ENCODE assay signal across 8 mouse cellular contexts in genomic region chr2:7509463-7509862, GRCm38 (mm10). TPM values are rescaled to one million over a fixed set of nuclear protein-coding genes. Genes with fewer than 3 reads are reported as not detected.
DNase-seq lines count a peak whose midpoint lies in the region; ATAC-seq and TF ChIP-seq lines count a peak whose summit lies in the region.
"Not testable (repeated sequence)": the region's sequence is repeated elsewhere in the genome, so short reads cannot be mapped to it uniquely, and the experiment has no call there.

Celf2 (minus strand) TSS chr2:7509563.

- not testable (repeated sequence) for H3K27me3 ChIP-seq in hindbrain, embryonic 10.5 days (ENCODE audit: insufficient read depth, poor library complexity, severe bottlenecking); limb, embryonic 15.5 days; midbrain, embryonic 14.5 days (ENCODE audit: control insufficient read depth, insufficient read depth, low read length); thymus, adult 2 months (ENCODE audit: control insufficient read depth, insufficient read depth, low read length)

- H3K4me3 ChIP-seq in hindbrain, embryonic 10.5 days; layer of hippocampus, adult 2 months; limb, embryonic 15.5 days; midbrain, embryonic 14.5 days (replicated peaks; ENCODE audit: low read depth, low read length); thymus, adult 2 months (ENCODE audit: control insufficient read depth, insufficient read depth, low read length): not testable (repeated sequence)

- not testable (repeated sequence) for DNase-seq in adrenal gland, postnatal 10 days; gonadal fat pad, adult 2 months (ENCODE audit: low read depth); hindbrain, embryonic 10.5 days (ENCODE audit: low spot score); layer of hippocampus, adult 2 months (ENCODE audit: low spot score in 2 of 2); midbrain, embryonic 14.5 days; thymus, adult 2 months

- WGBS in hindbrain, embryonic 10.5 days = 88% methylated on average over 9 of the region's 9 CpGs
- WGBS in limb, embryonic 15.5 days = 91% methylated on average over 9 of the region's 9 CpGs
- 93% methylated on average over 9 of the region's 9 CpGs for WGBS in midbrain, embryonic 14.5 days
- WGBS in thymus, adult 2 months = 91% methylated on average over 9 of the region's 9 CpGs

- H3K9me3 ChIP-seq in hindbrain, embryonic 10.5 days; limb, embryonic 15.5 days; midbrain, embryonic 14.5 days (ENCODE audit: control insufficient read depth, low read length): not testable (repeated sequence)

- not testable (repeated sequence) for ATAC-seq in erythroblast, adult 5-6 weeks (replicated peaks; ENCODE audit: low FRiP score, poor library complexity, severe bottlenecking); limb, embryonic 15.5 days (ENCODE audit: insufficient number of reproducible peaks, low FRiP score, low TSS enrichment, low read depth); midbrain, embryonic 14.5 days (ENCODE audit: low FRiP score, low TSS enrichment)

- H3K9ac ChIP-seq in limb, embryonic 15.5 days; midbrain, embryonic 14.5 days (replicated peaks; ENCODE audit: low read length): not testable (repeated sequence)

- H3K27ac ChIP-seq in hindbrain, embryonic 10.5 days; layer of hippocampus, adult 2 months; limb, embryonic 15.5 days; midbrain, embryonic 14.5 days (replicated peaks; ENCODE audit: low read depth, low read length); thymus, adult 2 months (ENCODE audit: control insufficient read depth, insufficient read depth, low read length): not testable (repeated sequence)

- H3K4me2 ChIP-seq in limb, embryonic 15.5 days; midbrain, embryonic 14.5 days (ENCODE audit: low read length): not testable (repeated sequence)

- TF ChIP-seq CTCF in layer of hippocampus, adult 2 months (conservative IDR thresholded peaks at IDR 0.05); thymus, adult 2 months (IDR thresholded peaks at IDR 0.05; ENCODE audit: borderline replicate concordance, control insufficient read depth, extremely low read depth, insufficient read depth, low read length, poor library complexity): not testable (repeated sequence)

- H3K4me1 ChIP-seq in hindbrain, embryonic 10.5 days (replicated peaks); limb, embryonic 15.5 days; midbrain, embryonic 14.5 days (ENCODE audit: control insufficient read depth, insufficient read depth, low read length); thymus, adult 2 months (replicated peaks; ENCODE audit: control insufficient read depth, insufficient read depth, low read length): not testable (repeated sequence)

- TF ChIP-seq POLR2A in thymus, adult 2 months (IDR thresholded peaks at IDR 0.05; ENCODE audit: control insufficient read depth, extremely low read depth, insufficient read depth, low read length, poor library complexity) = not testable (repeated sequence)

- H3K36me3 ChIP-seq in hindbrain, embryonic 10.5 days; limb, embryonic 15.5 days; midbrain, embryonic 14.5 days (ENCODE audit: control insufficient read depth, insufficient read depth, low read length); thymus, adult 2 months (ENCODE audit: control insufficient read depth, insufficient read depth, low read length): not testable (repeated sequence)

RNA-seq across cellular contexts. Expression of gene Celf2, which starts in this region (rescaled TPM):
- total RNA-seq in adrenal gland, postnatal 10 days (2021) = 10 to 100 TPM; 67.2 to 76.9 TPM
- 25.1 and 40.5 TPM in 2 replicates for total RNA-seq in erythroblast, adult 5-6 weeks (2015; ENCODE audit: low replicate concordance)
- total RNA-seq in erythroblast, adult 5-6 weeks (2017; ENCODE audit: low replicate concordance) = 14.1 and 20.0 TPM in 2 replicates
- 63.4 and 68.8 TPM in 2 replicates for polyA plus RNA-seq in gonadal fat pad, adult 2 months (2012; rRNA removed)
- polyA plus RNA-seq in hindbrain, embryonic 10.5 days (2016; fragmentation: Nextera tagmentation; extraction: Ambion mirVana) = 57.5 and 66.8 TPM in 2 replicates
- total RNA-seq in layer of hippocampus, adult 2 months (2021) = 100 to 1,000 TPM; 500 to 535 TPM
- polyA plus RNA-seq in limb, embryonic 15.5 days (2015; fragmentation: Nextera tagmentation; extraction: Ambion mirVana) = 60.7 and 67.7 TPM in 2 replicates
- 190 and 191 TPM in 2 replicates for polyA plus RNA-seq in midbrain, embryonic 14.5 days (2014; fragmentation: Nextera tagmentation; extraction: Ambion mirVana)
- polyA plus RNA-seq in thymus, adult 2 months (2012; rRNA removed) = 214 and 260 TPM in 2 replicates

Comparison
In these comparisons a context has a peak if more than half of its experiments do, and no peak if none do; other contexts are left out.
1. RNA of gene Celf2 (total RNA-seq): 500 to 535 TPM in layer of hippocampus, adult 2 months; 67.2 to 76.9 TPM in adrenal gland, postnatal 10 days and 14.1 to 40.5 TPM in erythroblast, adult 5-6 weeks; every median in the first group is over 4 times any median in the second.